Mouse (Mus musculus): ENCODE results near the gene Cdnf. TPM values are rescaled to one million over a fixed set of nuclear protein-coding genes. Genes with fewer than 3 reads are reported as not detected.

Cdnf gene
- polyA plus RNA-seq, 1 experiment = 1.9 TPM

GRCm38 (mm10) chr2:3546055-3546454 is 33.2 kb downstream of the Cdnf start:
- no peak for TF ChIP-seq POLR2A (IDR thresholded peaks at IDR 0.05; ENCODE audit: control insufficient read depth, low read depth, low read length)
- no peak for TF ChIP-seq CTCF (IDR thresholded peaks at IDR 0.05; ENCODE audit: control insufficient read depth, insufficient read depth, insufficient replicate concordance, low read depth, low read length)
- no peaks in the 10 kb centered on the region for H3K27me3 ChIP-seq (ENCODE audit: control insufficient read depth, insufficient read depth, low read length)
- H3K4me1 ChIP-seq (ENCODE audit: control insufficient read depth, insufficient read depth, low read length) = no peaks in the 10 kb centered on the region
- no peak overlapping the region for H3K4me3 ChIP-seq (ENCODE audit: control insufficient read depth, low read depth, low read length)
- no peaks in the 10 kb centered on the region for H3K36me3 ChIP-seq (ENCODE audit: control insufficient read depth, insufficient read depth, low read length)
- no peak overlapping the region for H3K27ac ChIP-seq (ENCODE audit: control insufficient read depth, insufficient read depth, low read depth, low read length)

DNA sequence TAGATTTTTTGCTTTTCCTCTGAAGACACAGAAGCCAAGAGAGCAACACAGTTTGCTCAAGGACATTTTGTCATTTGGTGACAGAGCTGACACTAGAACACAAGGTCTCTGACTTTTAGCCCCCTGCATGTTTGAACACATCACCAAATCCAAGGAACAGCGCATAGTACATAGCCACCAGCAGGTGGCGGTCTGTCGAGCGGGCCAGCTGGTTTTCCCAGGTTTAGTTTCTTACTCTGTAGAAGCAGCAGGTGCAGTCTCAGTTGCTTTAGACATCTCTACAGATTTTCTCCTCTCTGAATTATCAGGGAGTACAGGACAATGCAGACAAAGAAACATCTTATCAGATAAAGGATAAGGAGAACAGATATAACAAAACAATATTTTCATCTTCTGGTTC is 33.8 kb downstream of the Cdnf start:
- no peak overlapping the region for H3K4me3 ChIP-seq (ENCODE audit: control insufficient read depth, low read depth, low read length)
- H3K4me1 ChIP-seq (ENCODE audit: control insufficient read depth, insufficient read depth, low read length) = no peaks in the 10 kb centered on the region
- H3K27ac ChIP-seq (ENCODE audit: control insufficient read depth, insufficient read depth, low read depth, low read length) = no peak overlapping the region
- no peaks in the 10 kb centered on the region for H3K36me3 ChIP-seq (ENCODE audit: control insufficient read depth, insufficient read depth, low read length)
- H3K27me3 ChIP-seq (ENCODE audit: control insufficient read depth, insufficient read depth, low read length) = no peaks in the 10 kb centered on the region
- TF ChIP-seq CTCF (IDR thresholded peaks at IDR 0.05; ENCODE audit: control insufficient read depth, insufficient read depth, insufficient replicate concordance, low read depth, low read length) = peak; percentile 62; the same call in 1 of the 2 replicates
- TF ChIP-seq POLR2A (IDR thresholded peaks at IDR 0.05; ENCODE audit: control insufficient read depth, low read depth, low read length) = no peak

DNA sequence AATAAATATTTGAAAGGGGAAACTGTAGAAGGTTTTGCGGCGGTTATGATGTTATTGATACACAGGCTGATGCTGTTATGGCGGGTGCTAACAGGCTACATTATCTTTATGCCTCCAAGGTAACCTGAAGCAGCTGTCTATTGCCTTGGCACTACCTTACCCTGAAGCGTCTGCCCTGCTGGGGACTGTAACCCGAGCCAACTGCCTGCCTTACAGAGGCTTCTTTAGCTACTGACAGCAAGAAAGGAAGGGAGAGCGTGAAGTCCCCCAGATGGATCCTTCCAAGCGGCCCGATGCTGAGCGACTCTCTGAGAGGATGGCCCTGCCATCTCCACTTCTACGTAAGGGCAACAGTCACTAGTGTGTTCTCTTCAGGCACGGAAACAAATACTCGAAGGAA is 57.4 kb downstream of the Cdnf start, which contains the start of gene Fam107b:
Fam107b (plus strand) TSS at position 303 of the 400 bp plus-strand sequence.
- TF ChIP-seq CTCF (IDR thresholded peaks at IDR 0.05; ENCODE audit: control insufficient read depth, insufficient read depth, insufficient replicate concordance, low read depth, low read length) = no peak
- TF ChIP-seq POLR2A (IDR thresholded peaks at IDR 0.05; ENCODE audit: control insufficient read depth, low read depth, low read length) = no peak
- Histone ChIP-seq H3K36me3 (ENCODE audit: control insufficient read depth, insufficient read depth, low read length) (no peaks in the 10 kb centered on the region), H3K4me3 (ENCODE audit: control insufficient read depth, low read depth, low read length) (no peak within 1 kb of the TSS), H3K4me1 (ENCODE audit: control insufficient read depth, insufficient read depth, low read length) (peaks cover 4% of the 10 kb centered on the region), H3K27me3 (ENCODE audit: control insufficient read depth, insufficient read depth, low read length) (no peaks in the 10 kb centered on the region), H3K27ac (ENCODE audit: control insufficient read depth, insufficient read depth, low read depth, low read length) (no peak within 1 kb of the TSS)

DNA sequence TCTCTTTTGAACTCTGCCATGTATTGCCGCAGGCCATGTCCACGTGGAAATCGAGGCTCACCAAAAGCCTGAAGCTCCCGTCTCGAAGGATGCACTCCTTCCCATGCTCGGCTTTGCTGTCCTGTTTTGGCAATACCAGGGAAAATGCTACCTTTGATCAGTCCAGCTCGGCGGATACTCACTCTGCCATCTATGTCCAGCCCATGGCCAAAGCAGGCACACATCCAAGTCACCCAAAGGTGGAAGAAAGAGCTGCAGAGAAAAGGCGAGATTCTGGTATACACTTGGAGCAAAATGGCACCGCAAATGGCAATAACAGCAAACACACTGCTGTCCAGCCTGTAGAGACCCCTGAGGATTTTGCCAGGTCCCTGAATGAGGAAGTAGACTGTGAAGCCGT is 57.8 kb downstream of the Cdnf start:
- Histone ChIP-seq H3K27me3 (ENCODE audit: control insufficient read depth, insufficient read depth, low read length) (no peaks in the 10 kb centered on the region), H3K4me1 (ENCODE audit: control insufficient read depth, insufficient read depth, low read length) (peaks cover 4% of the 10 kb centered on the region), H3K36me3 (ENCODE audit: control insufficient read depth, insufficient read depth, low read length) (no peaks in the 10 kb centered on the region), H3K4me3 (ENCODE audit: control insufficient read depth, low read depth, low read length) (no peak overlapping the region), H3K27ac (ENCODE audit: control insufficient read depth, insufficient read depth, low read depth, low read length) (no peak overlapping the region)
- TF ChIP-seq POLR2A (IDR thresholded peaks at IDR 0.05; ENCODE audit: control insufficient read depth, low read depth, low read length) (no peak), CTCF (IDR thresholded peaks at IDR 0.05; ENCODE audit: control insufficient read depth, insufficient read depth, insufficient replicate concordance, low read depth, low read length) (no peak)

GRCm38 (mm10) chr2:3573883-3574282 is 61.1 kb downstream of the Cdnf start:
- Histone ChIP-seq H3K27me3 (ENCODE audit: control insufficient read depth, insufficient read depth, low read length) (no peaks in the 10 kb centered on the region), H3K4me1 (ENCODE audit: control insufficient read depth, insufficient read depth, low read length) (peaks cover 4% of the 10 kb centered on the region), H3K36me3 (ENCODE audit: control insufficient read depth, insufficient read depth, low read length) (no peaks in the 10 kb centered on the region), H3K4me3 (ENCODE audit: control insufficient read depth, low read depth, low read length) (no peak overlapping the region), H3K27ac (ENCODE audit: control insufficient read depth, insufficient read depth, low read depth, low read length) (no peak overlapping the region)
- no peak for TF ChIP-seq CTCF (IDR thresholded peaks at IDR 0.05; ENCODE audit: control insufficient read depth, insufficient read depth, insufficient replicate concordance, low read depth, low read length)
- no peak for TF ChIP-seq POLR2A (IDR thresholded peaks at IDR 0.05; ENCODE audit: control insufficient read depth, low read depth, low read length)

DNA sequence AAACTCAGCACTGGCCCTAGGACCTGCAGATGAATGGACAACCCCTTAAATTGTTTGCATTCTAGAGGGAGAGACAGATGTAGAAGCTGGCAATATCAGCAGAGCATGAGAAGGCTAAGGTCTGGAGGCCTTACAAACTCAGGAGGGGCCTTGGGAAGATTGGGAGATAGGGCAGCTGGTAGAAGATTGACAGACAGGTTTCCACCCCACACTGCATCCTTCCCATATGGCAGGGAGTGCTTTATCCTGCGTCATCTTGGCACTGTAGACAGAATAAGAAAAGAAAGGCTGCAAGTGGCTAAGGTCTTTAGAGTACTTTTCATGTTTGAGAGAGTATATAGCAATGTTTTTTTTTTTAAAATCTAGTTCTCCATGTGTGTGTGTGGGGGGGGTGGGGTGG is 62.3 kb downstream of the Cdnf start:
- no peak for TF ChIP-seq POLR2A (IDR thresholded peaks at IDR 0.05; ENCODE audit: control insufficient read depth, low read depth, low read length)
- TF ChIP-seq CTCF (IDR thresholded peaks at IDR 0.05; ENCODE audit: control insufficient read depth, insufficient read depth, insufficient replicate concordance, low read depth, low read length) = no peak

More for the DNA sequence above, 62.3 kb downstream of the Cdnf start:
- H3K27ac ChIP-seq (ENCODE audit: control insufficient read depth, insufficient read depth, low read depth, low read length) = no peak overlapping the region
- no peaks in the 10 kb centered on the region for H3K36me3 ChIP-seq (ENCODE audit: control insufficient read depth, insufficient read depth, low read length)
- H3K4me3 ChIP-seq (ENCODE audit: control insufficient read depth, low read depth, low read length) = no peak overlapping the region
- no peaks in the 10 kb centered on the region for H3K27me3 ChIP-seq (ENCODE audit: control insufficient read depth, insufficient read depth, low read length)
- H3K4me1 ChIP-seq (ENCODE audit: control insufficient read depth, insufficient read depth, low read length) = peaks cover 4% of the 10 kb centered on the region

Other genes with a start within 250 kb of the Cdnf start
- gene Nmt2, start 228.8 kb upstream of the Cdnf start, polyA plus RNA-seq (2012; rRNA removed) = 24.0 and 25.3 TPM in 2 replicates
- gene Rpp38, start 180.4 kb upstream of the Cdnf start, polyA plus RNA-seq (2012; rRNA removed) = 18.4 and 21.0 TPM in 2 replicates
- gene Acbd7, start 176.9 kb upstream of the Cdnf start, polyA plus RNA-seq (2012; rRNA removed) = 0.33 and 20.7 TPM in 2 replicates
- gene Olah, start 115.8 kb upstream of the Cdnf start, polyA plus RNA-seq (2012; rRNA removed) = 0.61 and 0.68 TPM in 2 replicates
- gene Meig1, start 90.4 kb upstream of the Cdnf start, polyA plus RNA-seq (2012; rRNA removed) = 1,007 and 1,294 TPM in 2 replicates
- 5.6 and 6.4 TPM in 2 replicates for gene Dclre1c, start 88.9 kb upstream of the Cdnf start, polyA plus RNA-seq (2012; rRNA removed)
- 5.5 and 8.2 TPM in 2 replicates for gene Suv39h2, start 38.0 kb upstream of the Cdnf start, polyA plus RNA-seq (2012; rRNA removed)
- 0.40 and 0.48 TPM in 2 replicates for gene Gm45902, start 240 bp upstream of the Cdnf start, polyA plus RNA-seq (2012; rRNA removed)
- 14.5 and 16.9 TPM in 2 replicates for gene Hspa14, start 216 bp upstream of the Cdnf start, polyA plus RNA-seq (2012; rRNA removed)
- 75.0 and 75.1 TPM in 2 replicates for gene Fam107b, start 57.5 kb downstream of the Cdnf start, polyA plus RNA-seq (2012; rRNA removed)

Measured in testis, adult 2 months (tissue).